Mouse (Mus musculus) kidney, embryonic 14.5 days (tissue): ENCODE measurements at regions not wholly inside any gene's neighbourhood (a gene's known extent, or its start where the extent isn't known, plus 50 kb on each side); places are given as distances from the start of the nearest gene placed in this dataset.

ENCODE experiments used
- ATAC-seq: fragments of 200-750 bp; cut with Nextera tagmentation; 2 replicates; pipeline ENCODE4 v1.8.0; 2017; ENCODE audit warnings: moderate number of reproducible peaks, mild to moderate bottlenecking, moderate TSS enrichment, moderate library complexity; ENCODE audit not compliant: low FRiP score, low TSS enrichment
- H3K27ac ChIP-seq: fragments of 300-500 bp; sonication (generic); 2 replicates; pipeline ENCODE4 v1.5.1; 2014; ENCODE audit warnings: low read depth, mild to moderate bottlenecking, low read length, moderate library complexity, mixed read lengths
- H3K27me3 ChIP-seq: fragments of 300-500 bp; sonication (generic); 2 replicates; pipeline ENCODE4 v1.6.1; 2014; ENCODE audit warnings: mild to moderate bottlenecking, low read length; ENCODE audit not compliant: control insufficient read depth, insufficient read depth
- H3K36me3 ChIP-seq: fragments of 300-500 bp; sonication (generic); 2 replicates; pipeline ENCODE4 v1.6.1; 2014; ENCODE audit warnings: low read length, mixed read lengths; ENCODE audit not compliant: control insufficient read depth, insufficient read depth
- H3K4me1 ChIP-seq: fragments of 300-500 bp; sonication (generic); 2 replicates; pipeline ENCODE4 v1.6.1; 2014; ENCODE audit warnings: low read length, mixed read lengths; ENCODE audit not compliant: control insufficient read depth, insufficient read depth
- H3K4me2 ChIP-seq: fragments of 300-500 bp; sonication (generic); replicated peaks from 2 replicates; pipeline ENCODE4 v1.6.1; 2014; ENCODE audit warnings: low read depth, mild to moderate bottlenecking, low read length
- H3K4me3 ChIP-seq: fragments of 300-500 bp; sonication (generic); 2 replicates; pipeline ENCODE4 v1.5.1; 2014; ENCODE audit warnings: mild to moderate bottlenecking, low read length
- H3K9ac ChIP-seq: fragments of 300-500 bp; sonication (generic); 2 replicates; pipeline ENCODE4 v1.6.1; 2014; ENCODE audit warnings: low read depth, mild to moderate bottlenecking, low read length, moderate library complexity
- H3K9me3 ChIP-seq: fragments of 300-500 bp; sonication (generic); 2 replicates; pipeline ENCODE4 v1.6.1; 2016; ENCODE audit warnings: low read length; ENCODE audit not compliant: control insufficient read depth
- WGBS: fragments of 180-500 bp; shearing (Covaris S2); extraction: QIAGEN DNeasy Blood & Tissue Kit; methylation state at CpG from one replicate; pipeline ENCODE4 v1.1.7; 2014; 5-methylcytosine and 5-hydroxymethylcytosine counted together

GRCm38 (mm10) chr1:137560389-137561268, 600.4 kb upstream of the Nr5a2 start:
- Histone ChIP-seq H3K4me3 (no peak overlapping the region), H3K4me1 (peaks cover 4% of the 10 kb centered on the region), H3K9ac (no peak overlapping the region), H3K27me3 (no peaks in the 10 kb centered on the region), H3K4me2 (no peak overlapping the region), H3K36me3 (no peaks in the 10 kb centered on the region), H3K27ac (peak overlapping the region; percentile 62; the same call in 1 of the 2 replicates), H3K9me3 (no peaks in the 10 kb centered on the region)
- peak; percentile 68; the same call in 1 of the 2 replicates for ATAC-seq
- WGBS, result 35% methylated on average over 11 of the region's 11 CpGs

- Histone ChIP-seq H3K9me3 (no peaks in the 10 kb centered on the region), H3K4me1 (no peaks in the 10 kb centered on the region), H3K27ac (no peak overlapping the region), H3K36me3 (no peaks in the 10 kb centered on the region), H3K4me2 (no peak overlapping the region), H3K9ac (no peak overlapping the region), H3K4me3 (no peak overlapping the region), H3K27me3 (no peaks in the 10 kb centered on the region)
- ATAC-seq, result no peak
- WGBS, result 94% methylated on average over 1 of the region's 1 CpGs
These were observed 589.4 kb upstream of the Nr5a2 start for GRCm38 (mm10) chr1:137549659-137550058.

GRCm38 (mm10) chr1:137545666-137546065, 585.4 kb upstream of the Nr5a2 start:
- Histone ChIP-seq H3K4me1 (no peaks in the 10 kb centered on the region), H3K36me3 (no peaks in the 10 kb centered on the region), H3K9ac (no peak overlapping the region), H3K27ac (no peak overlapping the region), H3K9me3 (no peaks in the 10 kb centered on the region), H3K4me2 (no peak overlapping the region), H3K27me3 (no peaks in the 10 kb centered on the region), H3K4me3 (no peak overlapping the region)
- no peak for ATAC-seq

- no peak for ATAC-seq
- H3K27ac ChIP-seq, result no peak overlapping the region
- no peak overlapping the region for H3K9ac ChIP-seq
- no peaks in the 10 kb centered on the region for H3K36me3 ChIP-seq
- no peak overlapping the region for H3K4me3 ChIP-seq
- no peak overlapping the region for H3K4me2 ChIP-seq
- no peaks in the 10 kb centered on the region for H3K27me3 ChIP-seq
- H3K4me1 ChIP-seq, result no peaks in the 10 kb centered on the region
- 82% methylated on average over 3 of the region's 3 CpGs for WGBS
- no peaks in the 10 kb centered on the region for H3K9me3 ChIP-seq
These were observed 583.6 kb upstream of the Nr5a2 start for GRCm38 (mm10) chr1:137543828-137544227.

GRCm38 (mm10) chr1:137541453-137541852, 581.2 kb upstream of the Nr5a2 start:
- H3K4me1 ChIP-seq, result no peaks in the 10 kb centered on the region
- H3K4me3 ChIP-seq, result no peak overlapping the region
- H3K36me3 ChIP-seq, result no peaks in the 10 kb centered on the region
- H3K4me2 ChIP-seq, result no peak overlapping the region
- WGBS, result 90% methylated on average over 9 of the region's 9 CpGs
- no peak overlapping the region for H3K9ac ChIP-seq
- H3K27ac ChIP-seq, result no peak overlapping the region
- H3K9me3 ChIP-seq, result no peaks in the 10 kb centered on the region
- no peaks in the 10 kb centered on the region for H3K27me3 ChIP-seq
- ATAC-seq, result no peak

- Histone ChIP-seq H3K27ac (no peak overlapping the region; the same call in 1 of the 2 replicates), H3K27me3 (no peaks in the 10 kb centered on the region), H3K4me2 (no peak overlapping the region), H3K4me1 (no peaks in the 10 kb centered on the region), H3K9me3 (no peaks in the 10 kb centered on the region), H3K36me3 (no peaks in the 10 kb centered on the region), H3K9ac (no peak overlapping the region), H3K4me3 (no peak overlapping the region)
- no peak for ATAC-seq
- WGBS, result 55% methylated on average over 12 of the region's 12 CpGs
These were observed 579.3 kb upstream of the Nr5a2 start for GRCm38 (mm10) chr1:137539424-137540116.

GRCm38 (mm10) chr1:137514750-137515149, 554.5 kb upstream of the Nr5a2 start:
- 95% methylated on average over 2 of the region's 2 CpGs for WGBS
- Histone ChIP-seq H3K4me2 (no peak overlapping the region), H3K27ac (no peak overlapping the region), H3K27me3 (no peaks in the 10 kb centered on the region), H3K9ac (no peak overlapping the region), H3K4me1 (no peaks in the 10 kb centered on the region), H3K4me3 (no peak overlapping the region), H3K36me3 (no peaks in the 10 kb centered on the region), H3K9me3 (no peaks in the 10 kb centered on the region)
- no peak for ATAC-seq

- no peaks in the 10 kb centered on the region; the same call in 1 of the 2 replicates for H3K4me1 ChIP-seq
- H3K4me3 ChIP-seq, result no peak overlapping the region
- no peaks in the 10 kb centered on the region for H3K27me3 ChIP-seq
- no peaks in the 10 kb centered on the region for H3K36me3 ChIP-seq
- no peaks in the 10 kb centered on the region for H3K9me3 ChIP-seq
- ATAC-seq, result peak; percentile 89
- WGBS, result 26% methylated on average over 8 of the region's 8 CpGs
- H3K27ac ChIP-seq, result peak overlapping the region; percentile 2; the same call in 1 of the 2 replicates
- no peak overlapping the region for H3K4me2 ChIP-seq
- H3K9ac ChIP-seq, result no peak overlapping the region
These were observed 543.6 kb upstream of the Nr5a2 start for GRCm38 (mm10) chr1:137503704-137504422.
